Mouse (Mus musculus) kidney, postnatal 0 days (tissue): ENCODE data around the gene Tenm4. TPM values are rescaled to one million over a fixed set of nuclear protein-coding genes. Genes with fewer than 3 reads are reported as not detected.

Experiments used
- ATAC-seq: fragments of 200-750 bp; cut with Nextera tagmentation; replicated peaks from 2 replicates; pipeline ENCODE4 v1.8.0; 2017; ENCODE audit warnings: low read depth, moderate number of reproducible peaks, moderate TSS enrichment, moderate library complexity; ENCODE audit not compliant: low FRiP score
- DNase-seq: peaks from one replicate; pipeline ENCODE4 v3.0.0-alpha.2; 2016; ENCODE audit warnings: low spot score
- H3K27ac ChIP-seq: fragments of 300-500 bp; sonication (generic); 2 replicates; pipeline ENCODE4 v1.5.1; 2014; ENCODE audit warnings: mild to moderate bottlenecking
- H3K27me3 ChIP-seq: fragments of 300-500 bp; sonication (generic); 2 replicates; pipeline ENCODE4 v1.6.1; 2014; ENCODE audit warnings: low read length, mixed read lengths; ENCODE audit not compliant: insufficient read depth
- H3K36me3 ChIP-seq: fragments of 300-500 bp; sonication (generic); 2 replicates; pipeline ENCODE4 v1.6.1; 2014; ENCODE audit warnings: low read length, mixed read lengths; ENCODE audit not compliant: insufficient read depth
- H3K4me1 ChIP-seq: fragments of 300-500 bp; sonication (generic); replicated peaks from 2 replicates; pipeline ENCODE4 v1.6.1; 2014; ENCODE audit warnings: antibody characterized with exemption, low read length, mixed read lengths; ENCODE audit not compliant: insufficient read depth
- H3K4me2 ChIP-seq: fragments of 300-500 bp; sonication (generic); 2 replicates; pipeline ENCODE4 v1.6.1; 2014; ENCODE audit warnings: mild to moderate bottlenecking, low read length, moderate library complexity, mixed read lengths
- H3K4me3 ChIP-seq: fragments of 300-500 bp; sonication (generic); replicated peaks from 2 replicates; pipeline ENCODE4 v1.5.1; 2014; ENCODE audit warnings: low read depth, low read length
- H3K9ac ChIP-seq: fragments of 300-500 bp; sonication (generic); 2 replicates; pipeline ENCODE4 v1.6.1; 2014; ENCODE audit warnings: low read depth, low read length
- H3K9me3 ChIP-seq: fragments of 300-500 bp; sonication (generic); replicated peaks from 2 replicates; pipeline ENCODE4 v1.6.1; 2016; ENCODE audit warnings: low read length, inconsistent platforms, mixed read lengths
- CTCF ChIP-seq: IDR thresholded peaks from 2 replicates; pipeline ENCODE4 v1.5.1; 2016; ENCODE audit warnings: antibody characterized with exemption, low read depth, mild to moderate bottlenecking, moderate library complexity
- WGBS: fragments of 180-500 bp; shearing (Covaris S2); extraction: QIAGEN DNeasy Blood & Tissue Kit; methylation state at CpG from one replicate; pipeline ENCODE4 v1.1.7; 2014; 5-methylcytosine and 5-hydroxymethylcytosine counted together
- polyA plus RNA-seq: library from polyadenylated mRNA; unstranded; fragments of >200 nt; fragmentation: Nextera tagmentation; extraction: Ambion mirVana; gene quantifications from 2 replicates; pipeline ENCODE4 v1.2.1, GENCODE M21; 2015

The Tenm4 gene
- polyA plus RNA-seq, 1 experiment from 2014 or later = 22.6 TPM

- 51% methylated on average over 4 of the region's 4 CpGs for WGBS
- Histone ChIP-seq H3K9me3 (no peaks in the 10 kb centered on the region), H3K4me1 (0 out of 2 replicates have a peak, but pooled peaks cover 3% of the 10 kb centered on the region), H3K27me3 (no peaks in the 10 kb centered on the region), H3K27ac (no peak overlapping the region), H3K36me3 (no peaks in the 10 kb centered on the region), H3K4me3 (no peak overlapping the region), H3K9ac (no peak overlapping the region), H3K4me2 (no peak overlapping the region)
- no peak for ATAC-seq
- DNase-seq = peak; percentile 13
- no peak for TF ChIP-seq CTCF
Measured at GRCm38 (mm10) chr7:96242328-96243185, 71.5 kb downstream of the Tenm4 start.

- no peaks in the 10 kb centered on the region for H3K9me3 ChIP-seq
- TF ChIP-seq CTCF = no peak
- WGBS = 90% methylated on average over 1 of the region's 1 CpGs
Measured at GRCm38 (mm10) chr7:96244796-96245195, 73.8 kb downstream of the Tenm4 start.

GRCm38 (mm10) chr7:96259630-96260029, 88.6 kb downstream of the Tenm4 start:
- H3K27me3 ChIP-seq = no peaks in the 10 kb centered on the region
- H3K9me3 ChIP-seq = no peaks in the 10 kb centered on the region
- H3K27ac ChIP-seq = no peak overlapping the region
- H3K4me3 ChIP-seq = no peak overlapping the region
- no peaks in the 10 kb centered on the region for H3K4me1 ChIP-seq
- no peak overlapping the region for H3K4me2 ChIP-seq
- H3K9ac ChIP-seq = no peak overlapping the region
- TF ChIP-seq CTCF = no peak
- no peaks in the 10 kb centered on the region for H3K36me3 ChIP-seq
- WGBS = 77% methylated on average over 6 of the region's 6 CpGs
- ATAC-seq (no peak), DNase-seq (no peak)

More at GRCm38 (mm10) chr7:96244796-96245195, 73.8 kb downstream of the Tenm4 start:
- Histone ChIP-seq H3K27me3 (no peaks in the 10 kb centered on the region), H3K36me3 (0 out of 2 replicates have a peak, but pooled peaks cover 3% of the 10 kb centered on the region), H3K4me2 (no peak overlapping the region), H3K4me1 (0 out of 2 replicates have a peak, but pooled peaks cover 3% of the 10 kb centered on the region), H3K4me3 (no peak overlapping the region), H3K9ac (no peak overlapping the region), H3K27ac (no peak overlapping the region)
- no peak for DNase-seq
- ATAC-seq = no peak

- H3K36me3 ChIP-seq = no peaks in the 10 kb centered on the region
- H3K27ac ChIP-seq = no peak overlapping the region
- no peak for DNase-seq
- H3K4me2 ChIP-seq = no peak overlapping the region
- no peak for TF ChIP-seq CTCF
- ATAC-seq = 0 out of 2 replicates have a peak, but pooled peaks have one; percentile 33
- H3K9me3 ChIP-seq = no peaks in the 10 kb centered on the region
- H3K4me3 ChIP-seq = no peak overlapping the region
- H3K27me3 ChIP-seq = no peaks in the 10 kb centered on the region
- H3K4me1 ChIP-seq = peaks cover 2% of the 10 kb centered on the region; the same call in 1 of the 2 replicates
- H3K9ac ChIP-seq = no peak overlapping the region
Measured at GRCm38 (mm10) chr7:96262182-96262581, 91.1 kb downstream of the Tenm4 start.

- TF ChIP-seq CTCF = no peak
- no peaks in the 10 kb centered on the region for H3K27me3 ChIP-seq
- no peaks in the 10 kb centered on the region for H3K9me3 ChIP-seq
- H3K4me1 ChIP-seq = peaks cover 4% of the 10 kb centered on the region; the same call in 1 of the 2 replicates
- no peak overlapping the region for H3K9ac ChIP-seq
- no peak for DNase-seq
- no peak overlapping the region for H3K4me2 ChIP-seq
- ATAC-seq = no peak
- WGBS = 67% methylated on average over 1 of the region's 1 CpGs
- no peak overlapping the region for H3K27ac ChIP-seq
- no peaks in the 10 kb centered on the region for H3K36me3 ChIP-seq
- no peak overlapping the region for H3K4me3 ChIP-seq
Measured at GRCm38 (mm10) chr7:96265941-96266340, 94.9 kb downstream of the Tenm4 start.

GRCm38 (mm10) chr7:96267266-96267665, 96.2 kb downstream of the Tenm4 start:
- DNase-seq = peak; percentile 67
- ATAC-seq = no peak
- WGBS = 18% methylated on average over 6 of the region's 6 CpGs
- H3K27me3 ChIP-seq = no peaks in the 10 kb centered on the region
- no peaks in the 10 kb centered on the region for H3K9me3 ChIP-seq
- no peak overlapping the region for H3K9ac ChIP-seq
- no peaks in the 10 kb centered on the region for H3K36me3 ChIP-seq
- no peak overlapping the region for H3K4me3 ChIP-seq
- no peak overlapping the region for H3K4me2 ChIP-seq
- H3K4me1 ChIP-seq = peaks cover 4% of the 10 kb centered on the region; the same call in 1 of the 2 replicates
- no peak for TF ChIP-seq CTCF
- no peak overlapping the region for H3K27ac ChIP-seq
